Mouse (Mus musculus) Patski (cell line): ENCODE measurements around the gene Gm5741. TPM values are rescaled to one million over a fixed set of nuclear protein-coding genes. Genes with fewer than 3 reads are reported as not detected.
A peak's percentile ranks its signal among the peaks of the same experiment; 100 is the strongest.

Experiments used
- ATAC-seq: fragments of 100-300 bp; one replicate; pipeline ENCODE4 v1.8.0; 2021
- CTCF ChIA-PET: fragments of 350-600 bp; sonication (Branson Sonifier 250); formaldehyde crosslinking; loops from one replicate; lab custom pipeline; 2022; ENCODE audit warnings: inconsistent platforms; lab: Charles Lee
- POLR2A ChIA-PET: fragments of 350-600 bp; sonication (Branson Sonifier 250); formaldehyde crosslinking; loops from one replicate; lab custom pipeline; 2022; ENCODE audit warnings: antibody characterized with exemption, inconsistent platforms; lab: Charles Lee
- DNase-seq: peaks from one replicate; pipeline ENCODE4 v3.0.0-alpha.2; 2011; ENCODE audit warnings: low read depth, low spot score
- H3K27me3 ChIP-seq: fragments of 371-371 bp; one replicate; pipeline ENCODE4 v1.5.1; 2021
- CTCF ChIP-seq: fragments of 100-300 bp; IDR thresholded peaks from one replicate; pipeline ENCODE4 v1.5.1; 2021
- in situ Hi-C: fragments of 300-500 bp; cut with MboI; formaldehyde crosslinking; loops from 3 replicates; pipeline ENCODE4 v1.11.1; 2018; ENCODE audit warnings: low pct_unique_long_range_greater_than_20kb, mixed read lengths
- polyA plus RNA-seq: library from polyadenylated mRNA; unstranded; gene quantifications from one replicate; pipeline ENCODE4 v1.2.3, GENCODE M21; 2021

The Gm5741 gene
- polyA plus RNA-seq, 1 experiment from 2014 or later: 0.21 TPM

DNA sequence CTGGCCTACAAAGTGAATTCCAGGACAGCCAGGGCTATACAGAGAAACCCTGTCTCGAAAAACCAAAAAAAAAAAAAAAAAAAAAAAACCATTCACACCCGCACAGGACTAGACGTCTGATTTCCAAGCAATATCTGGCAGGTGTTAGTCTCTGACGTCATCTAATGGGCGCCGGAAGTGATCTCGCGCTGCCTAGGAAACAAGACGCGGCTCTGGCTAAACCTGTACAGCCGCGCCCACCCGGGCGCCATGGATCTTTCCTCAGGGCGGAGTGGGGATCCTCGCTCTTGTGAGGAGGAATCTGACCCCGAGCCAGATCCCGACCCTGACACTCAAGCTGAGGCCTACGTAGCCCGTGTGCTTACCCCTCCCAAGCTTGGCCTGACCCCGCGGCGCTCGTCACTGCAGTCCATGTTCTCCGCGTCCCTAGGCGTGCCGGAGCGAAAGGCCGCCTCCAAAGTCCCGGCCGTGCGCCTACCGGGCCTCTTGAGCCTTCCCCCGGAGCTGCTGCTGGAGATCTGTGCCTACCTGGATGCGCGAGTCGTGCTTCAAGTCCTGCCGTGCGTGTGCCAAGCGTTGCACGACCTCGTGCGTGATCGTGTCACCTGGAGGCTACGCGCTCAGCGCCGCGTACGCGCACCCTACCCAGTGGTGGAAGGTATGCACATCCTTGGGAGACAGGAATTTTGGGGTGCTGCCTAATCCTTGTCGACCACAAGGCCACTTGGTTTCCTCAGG, 7.7 kb downstream of the Gm5741 start, which contains the start of gene Fbxw9:
Fbxw9 (plus strand) TSS at position 177 of the 738 bp plus-strand sequence.
- ChIA-PET CTCF (interaction anchor here (1.9 kb wide), 1 partner anchor 11 kb away, joined by 5 read pairs; the partner anchor contains the start of gene Dhps), POLR2A (interaction anchor here (0.8 to 1.7 kb wide), 5 partner anchors 10 to 23 kb away, joined by 3 to 12 read pairs (median 4); partner anchors contain the start of gene Tnpo2)
- TF ChIP-seq CTCF: no peak
- ATAC-seq: peak; percentile 68
- H3K27me3 ChIP-seq: no peaks in the 10 kb centered on the region
- in situ Hi-C loops: no loop called here
- no peak for DNase-seq

DNA sequence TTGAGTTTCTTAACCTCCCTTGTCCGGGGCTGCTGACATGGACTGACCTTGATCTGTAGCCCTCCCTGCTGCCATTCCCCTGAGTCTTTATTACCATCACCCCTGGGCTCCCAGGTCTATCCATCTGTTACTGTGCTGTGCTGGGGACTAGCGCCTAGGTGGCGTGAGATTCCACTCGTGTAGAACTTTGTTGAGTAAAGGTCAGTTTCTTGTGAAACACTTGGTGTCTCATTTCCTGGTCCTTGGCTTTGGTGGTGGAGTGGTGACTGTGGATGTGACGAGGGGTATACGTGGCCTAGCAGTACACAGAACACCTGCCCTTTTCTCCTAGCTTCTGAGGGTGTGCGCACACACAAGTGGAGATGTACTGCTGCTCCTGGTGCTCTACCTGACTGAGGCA, 10.4 kb downstream of the Gm5741 start:
- in situ Hi-C loops: no loop called here
- ChIA-PET POLR2A (no interaction called here), CTCF (no interaction called here)
- TF ChIP-seq CTCF: no peak
- DNase-seq (no peak), ATAC-seq (no peak)
- no peaks in the 10 kb centered on the region for H3K27me3 ChIP-seq

DNA sequence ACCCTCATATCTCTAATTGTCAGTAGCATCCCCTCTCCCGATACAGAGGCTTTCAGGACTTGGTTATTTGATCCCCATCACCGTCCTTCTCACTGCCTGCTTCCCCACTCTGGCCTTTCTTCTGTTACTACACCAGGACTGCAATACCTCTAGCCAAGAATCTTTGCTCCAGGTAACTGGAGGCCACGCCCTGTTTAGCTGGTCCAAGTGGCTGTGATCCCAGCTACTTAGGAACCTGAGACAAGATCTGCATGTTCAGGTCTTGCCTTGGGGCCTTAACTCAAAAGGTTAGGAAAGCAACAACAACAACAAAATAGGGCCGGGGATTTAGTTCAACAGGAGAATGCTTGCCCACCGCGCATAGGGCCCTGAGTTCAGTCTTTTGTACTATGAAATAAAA, 24.2 kb downstream of the Gm5741 start:
- ChIA-PET CTCF (no interaction called here), POLR2A (no interaction called here)
- in situ Hi-C loops: no loop called here
- DNase-seq (no peak), ATAC-seq (no peak)
- no peaks in the 10 kb centered on the region for H3K27me3 ChIP-seq
- TF ChIP-seq CTCF: no peak

DNA sequence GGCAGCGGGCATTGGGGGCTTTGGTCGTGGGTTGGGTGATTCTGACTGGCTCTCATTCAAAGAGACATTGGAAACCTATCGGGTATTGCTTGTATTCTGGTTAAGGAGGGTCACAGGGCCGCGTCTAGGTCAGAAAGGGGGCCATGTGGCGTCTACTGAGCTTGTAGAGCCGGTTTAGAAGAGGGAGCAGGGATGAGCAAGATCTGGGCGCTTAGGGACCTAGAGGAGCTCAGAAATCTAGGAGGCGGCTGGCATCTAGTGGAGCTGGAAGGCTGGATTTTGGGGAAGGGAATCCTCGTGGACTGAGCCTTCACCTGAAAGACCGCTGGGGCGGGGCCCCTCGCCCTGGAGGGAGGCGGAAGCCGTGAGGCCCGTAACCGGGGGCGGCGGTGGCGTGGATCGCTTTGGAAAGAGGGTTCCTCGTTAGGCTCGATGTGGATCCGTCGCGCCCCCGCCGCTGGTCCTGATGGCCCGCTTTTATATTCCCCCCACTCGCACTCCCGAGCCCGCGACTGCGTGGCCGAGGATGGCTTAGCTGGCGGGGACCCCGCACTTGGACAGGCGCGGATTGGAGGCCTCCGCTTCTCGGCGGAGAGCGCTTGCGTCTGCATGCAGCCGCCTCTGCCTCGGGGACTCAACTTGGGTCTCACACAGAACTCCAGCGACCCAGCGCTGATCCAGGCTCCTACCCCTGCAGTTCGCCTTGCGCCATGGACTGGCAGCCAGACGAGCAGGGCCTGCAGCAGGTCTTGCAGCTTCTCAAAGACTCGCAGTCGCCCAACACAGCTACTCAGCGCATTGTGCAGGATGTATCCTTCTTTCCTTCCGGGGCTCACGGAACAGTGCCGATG, 29.9 kb downstream of the Gm5741 start:
- ChIA-PET CTCF (interaction anchor here (1.0 to 2.6 kb wide), 5 partner anchors 12 to 63 kb away, joined by 3 to 10 read pairs (median 8); partner anchors contain the start of genes Asna1, Dhps and Trir), POLR2A (interaction anchor here (1.1 to 4.1 kb wide), 9 partner anchors 8 to 58 kb away, joined by 3 to 22 read pairs (median 4); partner anchors contain the start of genes Fbxw9, Gm5741, Man2b1 and Trir)
- H3K27me3 ChIP-seq: no peaks in the 10 kb centered on the region
- in situ Hi-C loops: no loop called here
- no peak for TF ChIP-seq CTCF
- ATAC-seq (peak; percentile 13), DNase-seq (no peak)

- H3K27me3 ChIP-seq: no peaks in the 10 kb centered on the region
- ChIA-PET CTCF (interaction anchor here (1.0 to 2.6 kb wide), 5 partner anchors 11 to 62 kb away, joined by 3 to 10 read pairs (median 8); partner anchors contain the start of genes Asna1, Dhps and Trir), POLR2A (interaction anchor here (0.6 to 4.1 kb wide), 14 partner anchors 11 to 348 kb away, joined by 3 to 22 read pairs (median 4); partner anchors contain the start of genes Fbxw9, Gm5741, Man2b1 and Trir)
- no peak for TF ChIP-seq CTCF
- no peak for DNase-seq
- no peak for ATAC-seq
- in situ Hi-C loops: no loop called here
Measured at GRCm38 (mm10) chr8:85037366-85037680, 30.5 kb downstream of the Gm5741 start.

- POLR2A ChIA-PET: interaction anchor here (0.6 to 4.1 kb wide), 18 partner anchors 9 to 348 kb away, joined by 3 to 22 read pairs (median 4); partner anchors contain the start of genes Fbxw9, Gm5741, Junb and Man2b1
- in situ Hi-C loops: no loop called here
- CTCF ChIA-PET: interaction anchor here (0.9 to 2.6 kb wide), 3 partner anchors 11 to 47 kb away, joined by 3 to 8 read pairs (median 3); partner anchors contain the start of genes Asna1 and Trir
- no peak for TF ChIP-seq CTCF
- H3K27me3 ChIP-seq: no peaks in the 10 kb centered on the region
- ATAC-seq (peak; percentile 70), DNase-seq (peak; percentile 86)
Measured at GRCm38 (mm10) chr8:85036718-85037365, 30.9 kb downstream of the Gm5741 start, which contains the start of gene Tnpo2. Gene Tnpo2 (plus strand): TSS chr8:85036915.

DNA sequence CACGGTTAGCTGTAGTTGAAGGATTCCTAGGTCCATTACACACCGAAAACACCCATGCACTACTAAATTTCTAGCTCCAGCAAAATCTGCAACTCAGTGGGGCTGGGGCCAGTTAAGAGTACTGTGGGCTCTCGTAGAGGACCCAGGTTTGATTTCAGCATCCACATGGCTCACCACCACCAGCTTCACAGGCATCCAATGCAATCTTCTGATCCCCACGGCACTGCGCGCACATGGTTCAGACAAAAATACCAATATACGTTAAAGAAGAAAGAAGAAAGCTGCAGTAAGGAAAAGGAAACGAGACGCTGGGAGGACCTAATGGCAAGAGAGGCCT, 31.4 kb downstream of the Gm5741 start:
- H3K27me3 ChIP-seq: no peaks in the 10 kb centered on the region
- ChIA-PET CTCF (interaction anchor here (0.9 to 2.6 kb wide), 4 partner anchors 10 to 62 kb away, joined by 3 to 8 read pairs (median 4); partner anchors contain the start of genes Asna1 and Trir), POLR2A (interaction anchor here (0.7 to 4.1 kb wide), 11 partner anchors 9 to 347 kb away, joined by 3 to 22 read pairs (median 4); partner anchors contain the start of genes Fbxw9, Junb and Trir)
- DNase-seq (no peak), ATAC-seq (peak; percentile 36)
- TF ChIP-seq CTCF: no peak
- in situ Hi-C loops: no loop called here

DNA sequence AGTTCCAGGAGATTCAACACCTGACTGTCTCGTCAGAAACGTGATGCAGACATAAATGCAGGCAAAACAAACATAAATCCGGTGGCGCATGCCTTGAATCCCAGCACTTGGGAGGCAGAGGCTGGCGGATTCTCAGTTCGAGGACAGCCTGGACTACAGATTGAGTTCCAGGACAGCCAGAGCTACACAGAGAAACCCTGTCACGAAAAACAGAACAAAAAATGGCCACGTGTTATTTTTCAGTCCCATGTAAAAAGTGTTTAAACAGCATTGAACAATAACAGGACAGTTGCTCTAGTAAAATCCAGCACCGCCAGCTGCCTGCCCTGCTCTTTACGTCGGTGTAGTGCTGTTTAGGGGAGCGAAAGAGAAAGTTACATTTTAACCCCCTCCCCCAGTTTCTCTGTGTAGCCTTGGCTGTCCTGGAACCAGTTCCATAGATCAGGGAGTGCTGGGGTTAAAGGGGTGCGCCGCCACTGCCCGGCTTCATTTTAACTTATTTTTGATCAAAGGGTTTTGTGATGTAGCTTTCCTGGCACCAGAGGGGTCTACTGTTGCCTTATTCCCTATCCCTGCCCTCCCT, 32.0 kb downstream of the Gm5741 start:
- DNase-seq: no peak
- POLR2A ChIA-PET: interaction anchor here (0.7 to 4.1 kb wide), 7 partner anchors 9 to 58 kb away, joined by 3 to 22 read pairs (median 5); partner anchors contain the start of genes Fbxw9, Junb and Trir

GRCm38 (mm10) chr8:85035165-85035727, 32.5 kb downstream of the Gm5741 start:
- DNase-seq: no peak
- in situ Hi-C loops: no loop called here
- H3K27me3 ChIP-seq: no peaks in the 10 kb centered on the region
- ChIA-PET POLR2A (interaction anchor here (1.3 to 4.1 kb wide), 3 partner anchors 9 to 40 kb away, joined by 3 to 22 read pairs (median 11); partner anchors contain the start of gene Trir), CTCF (interaction anchor here (0.7 to 2.6 kb wide), 4 partner anchors 9 to 61 kb away, joined by 3 to 8 read pairs (median 4); partner anchors contain the start of genes Asna1, Man2b1 and Trir)
- TF ChIP-seq CTCF: no peak
- ATAC-seq: no peak

More for the DNA sequence above, 32.0 kb downstream of the Gm5741 start:
- in situ Hi-C loops: no loop called here
- no peak for ATAC-seq
- no peak for TF ChIP-seq CTCF
- CTCF ChIA-PET: interaction anchor here (0.7 to 2.6 kb wide), 6 partner anchors 10 to 62 kb away, joined by 3 to 8 read pairs (median 3); partner anchors contain the start of genes Asna1, Man2b1 and Trir
- H3K27me3 ChIP-seq: no peaks in the 10 kb centered on the region
